Mouse (Mus musculus): ENCODE results near the gene Prnd.

Gene Prnd

GRCm38 (mm10) chr2:131939404-131940111 is 11.1 kb upstream of the Prnd start:
- DNase-seq (ENCODE audit: low read depth, low spot score), result no peak

- DNase-seq (ENCODE audit: low read depth, low spot score), result no peak
Measured at GRCm38 (mm10) chr2:131940506-131940905, 10.2 kb upstream of the Prnd start.

GRCm38 (mm10) chr2:131941501-131941900 is 9.2 kb upstream of the Prnd start:
- no peak for DNase-seq (ENCODE audit: low read depth, low spot score)

GRCm38 (mm10) chr2:131944370-131944769 is 6.3 kb upstream of the Prnd start:
- no peak for DNase-seq (ENCODE audit: low read depth, low spot score)

GRCm38 (mm10) chr2:131945225-131945624 is 5.4 kb upstream of the Prnd start:
- DNase-seq (ENCODE audit: low read depth, low spot score), result no peak

- no peak for DNase-seq (ENCODE audit: low read depth, low spot score)
Measured at GRCm38 (mm10) chr2:131945765-131946164, 4.9 kb upstream of the Prnd start.

- DNase-seq (ENCODE audit: low read depth, low spot score), result no peak
Measured at GRCm38 (mm10) chr2:131946351-131946750, 4.3 kb upstream of the Prnd start.

GRCm38 (mm10) chr2:131948156-131948555 is 2.5 kb upstream of the Prnd start:
- DNase-seq (ENCODE audit: low read depth, low spot score), result no peak

GRCm38 (mm10) chr2:131948916-131949639 is 1.6 kb upstream of the Prnd start:
- no peak for DNase-seq (ENCODE audit: low read depth, low spot score)

GRCm38 (mm10) chr2:131949767-131950597 is 679 bp upstream of the Prnd start:
- DNase-seq (ENCODE audit: low read depth, low spot score), result no peak

- DNase-seq (ENCODE audit: low read depth, low spot score), result no peak
Measured at GRCm38 (mm10) chr2:131952456-131952855, 1.8 kb downstream of the Prnd start.

- DNase-seq (ENCODE audit: low read depth, low spot score), result no peak
Measured at GRCm38 (mm10) chr2:131952961-131953538, 2.4 kb downstream of the Prnd start.

GRCm38 (mm10) chr2:131953711-131954110 is 3.0 kb downstream of the Prnd start:
- no peak for DNase-seq (ENCODE audit: low read depth, low spot score)

- DNase-seq (ENCODE audit: low read depth, low spot score), result no peak
Measured at GRCm38 (mm10) chr2:131954835-131955234, 4.2 kb downstream of the Prnd start.

GRCm38 (mm10) chr2:131955264-131955663 is 4.6 kb downstream of the Prnd start:
- no peak for DNase-seq (ENCODE audit: low read depth, low spot score)

GRCm38 (mm10) chr2:131956336-131957256 is 5.9 kb downstream of the Prnd start:
- DNase-seq (ENCODE audit: low read depth, low spot score), result no peak

- DNase-seq (ENCODE audit: low read depth, low spot score), result no peak
Measured at GRCm38 (mm10) chr2:131957731-131958222, 7.1 kb downstream of the Prnd start.

- no peak for DNase-seq (ENCODE audit: low read depth, low spot score)
Measured at GRCm38 (mm10) chr2:131961671-131962070, 11.0 kb downstream of the Prnd start.

- DNase-seq (ENCODE audit: low read depth, low spot score), result no peak
Measured at GRCm38 (mm10) chr2:131970597-131970996, 19.9 kb downstream of the Prnd start.

GRCm38 (mm10) chr2:131971098-131971497 is 20.4 kb downstream of the Prnd start:
- DNase-seq (ENCODE audit: low read depth, low spot score), result no peak

GRCm38 (mm10) chr2:131976663-131977062 is 26.0 kb downstream of the Prnd start:
- no peak for DNase-seq (ENCODE audit: low read depth, low spot score)

Data from WW6 (cell line).